Mouse (Mus musculus) ovary, adult 10 weeks (tissue): ENCODE measurements around the gene Rbp4. TPM values are rescaled to one million over a fixed set of nuclear protein-coding genes. Genes with fewer than 3 reads are reported as not detected.

Experiments used
- polyA plus RNA-seq: library from polyadenylated mRNA; stranded (reverse); fragments of 350-450 nt; fragmentation: Illumina TruSeq; extraction: RNeasy Lipid Tissue Mini Kit (QIAGEN cat#74804); gene quantifications from one replicate; pipeline ENCODE4 v1.2.3, GENCODE M21; 2014

The Rbp4 gene
- polyA plus RNA-seq = 11.9 TPM

GRCm38 (mm10) chr19:38125219-38125610, at the start of gene Rbp4:
Rbp4 (minus strand) TSS chr19:38125281.

GRCm38 (mm10) chr19:38132481-38132880, 7.4 kb upstream of the Rbp4 start, which contains the start of gene Pde6c:
Pde6c (plus strand) TSS chr19:38132781.

GRCm38 (mm10) chr19:38096858-38097758, 28.0 kb downstream of the Rbp4 start, which contains the start of gene Ffar4:
Ffar4 (plus strand) TSS chr19:38097071.

Other genes starting within 250 kb of the Rbp4 start
- gene Myof, start 81.7 kb downstream of the Rbp4 start, polyA plus RNA-seq = 93.1 TPM
- 34.2 TPM for gene Cep55, start 70.3 kb downstream of the Rbp4 start, polyA plus RNA-seq
- not detected for gene Ffar4, start 28.2 kb downstream of the Rbp4 start, polyA plus RNA-seq
- gene Pde6c, start 7.5 kb upstream of the Rbp4 start, polyA plus RNA-seq = not detected
- 66.2 TPM for gene Fra10ac1, start 98.9 kb upstream of the Rbp4 start, polyA plus RNA-seq
- 1.2 TPM for gene Lgi1, start 139.3 kb upstream of the Rbp4 start, polyA plus RNA-seq